Mouse (Mus musculus) MEL (cell line): ENCODE measurements at regions not wholly inside any gene's neighbourhood (a gene's known extent, or its start where the extent isn't known, plus 50 kb on each side); places are given as distances from the start of the nearest gene placed in this dataset.

Experiments
- DNase-seq: peaks from one replicate; pipeline ENCODE4 v3.0.0; 2011; ENCODE audit warnings: low read depth, low spot score
- H3K27ac ChIP-seq: 2 replicates; pipeline ENCODE4 v1.5.1; 2012; ENCODE audit warnings: low read depth, mild to moderate bottlenecking, control low read depth, low read length, moderate library complexity; ENCODE audit not compliant: control insufficient read depth
- H3K27me3 ChIP-seq, 2 experiments: fragments of 150-350 bp in 1 of 2; sonication (generic) in 1 of 2; 2 replicates each; pipeline ENCODE4 v1.6.1; 2012; ENCODE audit warnings: low read length in 2 of 2, mild to moderate bottlenecking in 2 of 2, improper control_type of control experiment in 1 of 2, moderate library complexity in 1 of 2; ENCODE audit not compliant: insufficient read depth in 2 of 2, control insufficient read depth in 1 of 2
- H3K36me3 ChIP-seq, 2 experiments: 2 replicates each; pipeline ENCODE4 v1.6.1; 2012 to 2014; ENCODE audit warnings: low read length in 2 of 2, improper control_type of control experiment in 1 of 2, inconsistent platforms in 1 of 2, mild to moderate bottlenecking in 1 of 2; ENCODE audit not compliant: insufficient read depth in 2 of 2, control insufficient read depth in 1 of 2
- H3K4me1 ChIP-seq, 2 experiments: fragments of 150-350 bp in 1 of 2; sonication (generic) in 1 of 2; 2 replicates each; pipeline ENCODE4 v1.6.1; 2012; ENCODE audit warnings: low read length in 2 of 2, improper control_type of control experiment in 1 of 2, mild to moderate bottlenecking in 1 of 2; ENCODE audit not compliant: insufficient read depth in 2 of 2, control insufficient read depth in 1 of 2
- H3K4me3 ChIP-seq, 2 experiments: fragments of 150-350 bp in 1 of 2; sonication (generic) in 1 of 2; 2 replicates each; pipeline ENCODE4 v1.5.1; 2012; ENCODE audit warnings: low read depth in 2 of 2, low read length in 2 of 2, mild to moderate bottlenecking in 2 of 2, moderate library complexity in 2 of 2, control low read depth in 1 of 2, improper control_type of control experiment in 1 of 2; ENCODE audit not compliant: control insufficient read depth in 1 of 2, insufficient read depth in 1 of 2
- H3K79me2 ChIP-seq: 2 replicates; pipeline ENCODE4 v1.6.1; 2012; ENCODE audit warnings: mild to moderate bottlenecking, low read length, moderate library complexity; ENCODE audit not compliant: control insufficient read depth, poor library complexity, insufficient read depth
- H3K9ac ChIP-seq: 2 replicates; pipeline ENCODE4 v1.6.1; 2012; ENCODE audit warnings: low read depth, mild to moderate bottlenecking, control low read depth, low read length, moderate library complexity; ENCODE audit not compliant: control insufficient read depth, poor library complexity, severe bottlenecking
- H3K9me3 ChIP-seq: fragments of 150-350 bp; sonication (generic); replicated peaks from 2 replicates; pipeline ENCODE4 v1.6.1; 2012; ENCODE audit warnings: mild to moderate bottlenecking, low read length, improper control_type of control experiment, moderate library complexity; ENCODE audit not compliant: insufficient read depth
- BHLHE40 ChIP-seq: IDR thresholded peaks from 2 replicates; pipeline ENCODE4 v1.6.1; 2012; ENCODE audit warnings: low read depth, mild to moderate bottlenecking, inconsistent platforms, low read length, improper control_type of control experiment, borderline replicate concordance
- ETS1 ChIP-seq: IDR thresholded peaks from 2 replicates; pipeline ENCODE4 v1.6.1; 2012; ENCODE audit warnings: low read depth, mild to moderate bottlenecking, inconsistent platforms, low read length, improper control_type of control experiment, moderate library complexity
- MAX ChIP-seq: IDR thresholded peaks from 2 replicates; pipeline ENCODE4 v1.6.1; 2011; ENCODE audit warnings: low read length, improper control_type of control experiment
- MAZ ChIP-seq: IDR thresholded peaks from 2 replicates; pipeline ENCODE4 v1.6.1; 2012; ENCODE audit warnings: low read depth, mild to moderate bottlenecking, inconsistent platforms, low read length, improper control_type of control experiment
- MYB ChIP-seq: IDR thresholded peaks from 2 replicates; pipeline ENCODE4 v1.6.1; 2011; ENCODE audit warnings: mild to moderate bottlenecking, low read depth, low read length, improper control_type of control experiment
- NELFE ChIP-seq: IDR thresholded peaks from 2 replicates; pipeline ENCODE4 v1.6.1; 2011; ENCODE audit warnings: low read depth, low read length, improper control_type of control experiment
- POLR2A ChIP-seq, 2 experiments: IDR thresholded peaks; 2 replicates each; pipeline ENCODE4 v1.6.1; 2011 to 2012; ENCODE audit warnings: low read length in 2 of 2, mild to moderate bottlenecking in 2 of 2, control low read depth in 1 of 2, improper control_type of control experiment in 1 of 2, low read depth in 1 of 2, moderate library complexity in 1 of 2; ENCODE audit not compliant: control insufficient read depth in 1 of 2, insufficient read depth in 1 of 2, poor library complexity in 1 of 2
- POLR2AphosphoS2 ChIP-seq: IDR thresholded peaks from 2 replicates; pipeline ENCODE4 v1.6.1; 2011; ENCODE audit warnings: low read length, improper control_type of control experiment
- POLR2AphosphoS5 ChIP-seq: IDR thresholded peaks from 2 replicates; pipeline ENCODE4 v1.6.1; 2012; ENCODE audit warnings: low read depth, borderline replicate concordance, mild to moderate bottlenecking, inconsistent platforms, low read length, moderate library complexity, mixed read lengths
- RAD21 ChIP-seq: IDR thresholded peaks from 2 replicates; pipeline ENCODE4 v1.6.1; 2011; ENCODE audit warnings: mild to moderate bottlenecking, low read depth, low read length, improper control_type of control experiment
- SMC3 ChIP-seq: IDR thresholded peaks from 2 replicates; pipeline ENCODE4 v1.6.1; 2011; ENCODE audit warnings: low read depth, low read length, improper control_type of control experiment
- TBP ChIP-seq: IDR thresholded peaks from 2 replicates; pipeline ENCODE4 v1.8.0; 2011; ENCODE audit warnings: low read depth, low read length, improper control_type of control experiment
- TCF12 ChIP-seq: IDR thresholded peaks from 2 replicates; pipeline ENCODE4 v1.6.1; 2014; ENCODE audit warnings: low read depth, mild to moderate bottlenecking, inconsistent platforms, low read length, improper control_type of control experiment, moderate library complexity
- ZC3H11A ChIP-seq: IDR thresholded peaks from 2 replicates; pipeline ENCODE4 v1.6.1; 2012; ENCODE audit warnings: low read depth, mild to moderate bottlenecking, inconsistent platforms, low read length, improper control_type of control experiment
- ZMIZ1 ChIP-seq: IDR thresholded peaks from 2 replicates; pipeline ENCODE4 v1.6.1; 2012; ENCODE audit warnings: low read depth, mild to moderate bottlenecking, inconsistent platforms, low read length, improper control_type of control experiment, moderate library complexity

- Histone ChIP-seq H3K36me3 (no peaks in the 10 kb centered on the region), H3K27me3 (no peaks in the 10 kb centered on the region), H3K4me3 (no peak overlapping the region), H3K9ac (no peak overlapping the region), H3K27ac (no peak overlapping the region), H3K4me1 (no peaks in the 10 kb centered on the region), H3K79me2 (no peaks in the 10 kb centered on the region), H3K9me3 (no peaks in the 10 kb centered on the region)
- DNase-seq = no peak
- no peak for TF ChIP-seq MAZ
- no peak for TF ChIP-seq MAX
- no peak for TF ChIP-seq ZC3H11A
- TF ChIP-seq BHLHE40 = no peak
- TF ChIP-seq POLR2AphosphoS5 = no peak
- no peak for TF ChIP-seq POLR2A (IDR thresholded peaks at IDR 0.05; ENCODE audit: control insufficient read depth in 1 of 2, insufficient read depth in 1 of 2, low read depth in 1 of 2, low read length in 2 of 2, poor library complexity in 1 of 2)
- no peak for TF ChIP-seq ETS1
- no peak for TF ChIP-seq TCF12
- no peak for TF ChIP-seq MYB
- TF ChIP-seq SMC3 = no peak
- no peak for TF ChIP-seq RAD21
- no peak for TF ChIP-seq POLR2AphosphoS2
- no peak for TF ChIP-seq ZMIZ1
Observed at GRCm38 (mm10) chr7:138567352-138567751, 169.8 kb upstream of the Tcerg1l start.

GRCm38 (mm10) chr7:138551629-138552028 lies 154.1 kb upstream of the Tcerg1l start:
- Histone ChIP-seq H3K27ac (no peak overlapping the region), H3K4me1 (no peaks in the 10 kb centered on the region), H3K9me3 (no peaks in the 10 kb centered on the region), H3K79me2 (no peaks in the 10 kb centered on the region), H3K4me3 (no peak overlapping the region), H3K27me3 (no peaks in the 10 kb centered on the region), H3K36me3 (no peaks in the 10 kb centered on the region), H3K9ac (no peak overlapping the region)
- no peak for DNase-seq
- TF ChIP-seq ETS1 (no peak), NELFE (no peak)

- Histone ChIP-seq H3K36me3 (no peaks in the 10 kb centered on the region), H3K9ac (no peak overlapping the region), H3K27me3 (no peaks in the 10 kb centered on the region), H3K9me3 (no peaks in the 10 kb centered on the region), H3K79me2 (no peaks in the 10 kb centered on the region), H3K4me1 (no peaks in the 10 kb centered on the region), H3K4me3 (no peak overlapping the region), H3K27ac (no peak overlapping the region)
- TF ChIP-seq TBP (no peak), MYB (no peak), POLR2A (IDR thresholded peaks at IDR 0.05; ENCODE audit: control insufficient read depth in 1 of 2, insufficient read depth in 1 of 2, low read depth in 1 of 2, low read length in 2 of 2, poor library complexity in 1 of 2) (no peak)
- DNase-seq = no peak
Observed at GRCm38 (mm10) chr7:138547881-138548280, 150.4 kb upstream of the Tcerg1l start.
